Mouse (Mus musculus) stomach, embryonic 14.5 days (tissue): Measurements from ENCODE around the gene Akap8l. TPM values are rescaled to one million over a fixed set of nuclear protein-coding genes. Genes with fewer than 3 reads are reported as not detected.

ENCODE experiments used
- ATAC-seq: fragments of 200-750 bp; cut with Nextera tagmentation; 2 replicates; pipeline ENCODE4 v1.8.0; 2017; ENCODE audit warnings: low read depth, moderate TSS enrichment; ENCODE audit not compliant: insufficient number of reproducible peaks, insufficient read depth, low FRiP score
- H3K27ac ChIP-seq: fragments of 300-500 bp; sonication (generic); 2 replicates; pipeline ENCODE4 v1.5.1; 2014; ENCODE audit warnings: mild to moderate bottlenecking, low read length, moderate library complexity, mixed read lengths
- H3K27me3 ChIP-seq: fragments of 300-500 bp; sonication (generic); 2 replicates; pipeline ENCODE4 v1.6.1; 2014; ENCODE audit warnings: low read length, control low read depth, mixed read lengths; ENCODE audit not compliant: control insufficient read depth, insufficient read depth
- H3K36me3 ChIP-seq: fragments of 300-500 bp; sonication (generic); 2 replicates; pipeline ENCODE4 v1.6.1; 2014; ENCODE audit warnings: mild to moderate bottlenecking, control low read depth, low read length, moderate library complexity, mixed read lengths; ENCODE audit not compliant: control insufficient read depth, insufficient read depth
- H3K4me1 ChIP-seq: fragments of 300-500 bp; sonication (generic); 2 replicates; pipeline ENCODE4 v1.6.1; 2014; ENCODE audit warnings: low read length, control low read depth, mixed read lengths; ENCODE audit not compliant: control insufficient read depth, insufficient read depth
- H3K4me2 ChIP-seq: fragments of 300-500 bp; sonication (generic); replicated peaks from 2 replicates; pipeline ENCODE4 v1.6.1; 2014; ENCODE audit warnings: low read depth, low read length, control low read depth
- H3K4me3 ChIP-seq: fragments of 300-500 bp; sonication (generic); 2 replicates; pipeline ENCODE4 v1.5.1; 2014; ENCODE audit warnings: low read depth, low read length, control low read depth
- H3K9ac ChIP-seq: fragments of 300-500 bp; sonication (generic); replicated peaks from 2 replicates; pipeline ENCODE4 v1.6.1; 2014; ENCODE audit warnings: low read depth, mild to moderate bottlenecking, control low read depth, low read length, moderate library complexity, mixed read lengths
- H3K9me3 ChIP-seq: fragments of 300-500 bp; sonication (generic); 2 replicates; pipeline ENCODE4 v1.6.1; 2016; ENCODE audit warnings: low read depth, low read length, control low read depth; ENCODE audit not compliant: control insufficient read depth
- WGBS: fragments of 180-500 bp; shearing (Covaris S2); extraction: QIAGEN DNeasy Blood & Tissue Kit; methylation state at CpG from one replicate; pipeline ENCODE4 v1.1.7; 2014; 5-methylcytosine and 5-hydroxymethylcytosine counted together
- polyA plus RNA-seq: library from polyadenylated mRNA; unstranded; fragments of >200 nt; fragmentation: Nextera tagmentation; extraction: Ambion mirVana; gene quantifications from 2 replicates; pipeline ENCODE4 v1.2.1, GENCODE M21; 2014

The Akap8l gene
- polyA plus RNA-seq, 1 experiment from 2014 or later = 88.6 TPM

- H3K4me1 ChIP-seq = no peaks in the 10 kb centered on the region
- H3K9me3 ChIP-seq = no peaks in the 10 kb centered on the region
- H3K27me3 ChIP-seq = no peaks in the 10 kb centered on the region
- H3K36me3 ChIP-seq = peaks cover 41% of the 10 kb centered on the region
- no peak overlapping the region for H3K27ac ChIP-seq
- H3K4me3 ChIP-seq = no peak overlapping the region
- H3K4me2 ChIP-seq = no peak overlapping the region
- ATAC-seq = no peak
- WGBS = 76% methylated on average over 1 of the region's 1 CpGs
- H3K9ac ChIP-seq = no peak overlapping the region
These were observed 10.3 kb downstream of the Akap8l start for GRCm38 (mm10) chr17:32340110-32340509.

GRCm38 (mm10) chr17:32335869-32336268 lies 14.5 kb downstream of the Akap8l start:
- Histone ChIP-seq H3K9ac (no peak overlapping the region), H3K4me2 (no peak overlapping the region), H3K9me3 (no peaks in the 10 kb centered on the region), H3K27me3 (no peaks in the 10 kb centered on the region), H3K4me1 (no peaks in the 10 kb centered on the region), H3K36me3 (peaks cover 66% of the 10 kb centered on the region), H3K27ac (no peak overlapping the region), H3K4me3 (no peak overlapping the region)
- 91% methylated on average over 2 of the region's 2 CpGs for WGBS
- ATAC-seq = no peak

DNA sequence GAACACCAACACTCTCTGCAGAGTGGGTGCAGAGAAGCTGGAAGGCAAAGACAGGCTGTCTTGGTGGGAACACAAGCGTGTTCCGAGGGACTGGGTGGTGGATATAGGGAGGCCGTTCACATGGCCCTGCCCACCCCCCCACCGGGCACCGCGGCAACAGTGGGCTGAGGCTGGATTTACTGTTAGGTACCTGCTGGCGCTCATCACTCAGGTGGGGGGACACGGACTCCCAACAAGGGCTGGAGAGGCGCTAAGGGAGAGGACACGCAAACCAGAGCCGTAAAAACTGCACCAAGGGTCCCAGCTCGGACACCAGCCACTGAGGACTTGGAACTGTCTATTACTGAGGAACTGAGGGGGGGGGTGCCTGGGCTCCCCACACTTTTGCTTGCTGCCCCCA lies 15.5 kb downstream of the Akap8l start:
- no peak for ATAC-seq
- Histone ChIP-seq H3K36me3 (peaks cover 66% of the 10 kb centered on the region), H3K9me3 (no peaks in the 10 kb centered on the region), H3K27me3 (no peaks in the 10 kb centered on the region), H3K9ac (no peak overlapping the region), H3K4me3 (no peak overlapping the region), H3K4me2 (no peak overlapping the region), H3K4me1 (no peaks in the 10 kb centered on the region), H3K27ac (no peak overlapping the region)
- 95% methylated on average over 12 of the region's 12 CpGs for WGBS

- no peak overlapping the region for H3K27ac ChIP-seq
- 83% methylated on average over 31 of the region's 31 CpGs for WGBS
- H3K9me3 ChIP-seq = no peaks in the 10 kb centered on the region
- H3K4me2 ChIP-seq = no peak overlapping the region
- no peaks in the 10 kb centered on the region for H3K4me1 ChIP-seq
- ATAC-seq = peak; percentile 66; the same call in 1 of the 2 replicates
- peaks cover 71% of the 10 kb centered on the region for H3K36me3 ChIP-seq
- no peak overlapping the region for H3K4me3 ChIP-seq
- no peak overlapping the region for H3K9ac ChIP-seq
- no peaks in the 10 kb centered on the region for H3K27me3 ChIP-seq
These were observed 16.6 kb downstream of the Akap8l start for GRCm38 (mm10) chr17:32333675-32334303.

GRCm38 (mm10) chr17:32327501-32327900 lies 22.9 kb downstream of the Akap8l start:
- Histone ChIP-seq H3K36me3 (peaks cover 32% of the 10 kb centered on the region), H3K9me3 (no peaks in the 10 kb centered on the region), H3K4me2 (no peak overlapping the region), H3K27me3 (no peaks in the 10 kb centered on the region), H3K4me1 (no peaks in the 10 kb centered on the region), H3K27ac (no peak overlapping the region), H3K9ac (no peak overlapping the region), H3K4me3 (no peak overlapping the region)
- no peak for ATAC-seq

DNA sequence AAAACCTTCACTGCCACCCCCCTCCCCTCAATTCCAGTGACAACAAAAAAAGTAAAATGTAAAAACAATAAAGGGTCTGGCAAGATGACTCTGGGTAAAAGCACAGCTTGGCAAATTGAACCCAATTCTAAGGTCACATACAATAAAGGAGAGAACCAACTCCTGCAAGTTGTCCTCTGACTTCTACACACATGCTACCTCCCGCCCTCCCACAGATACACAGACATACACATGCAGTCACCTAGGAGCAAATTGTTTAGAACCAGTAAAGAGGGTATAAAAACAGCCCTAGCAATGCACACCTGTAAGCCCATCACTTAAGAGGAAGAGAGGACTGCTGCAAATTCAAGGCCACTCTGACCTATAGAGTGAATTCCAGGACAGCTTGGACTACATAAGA lies 27.6 kb downstream of the Akap8l start:
- Histone ChIP-seq H3K9ac (no peak overlapping the region), H3K4me1 (peaks cover 18% of the 10 kb centered on the region; the same call in 1 of the 2 replicates), H3K9me3 (no peaks in the 10 kb centered on the region), H3K36me3 (peaks cover 17% of the 10 kb centered on the region), H3K27me3 (no peaks in the 10 kb centered on the region), H3K27ac (no peak overlapping the region), H3K4me2 (no peak overlapping the region), H3K4me3 (no peak overlapping the region)
- 87% methylated on average over 1 of the region's 1 CpGs for WGBS
- ATAC-seq = no peak

DNA sequence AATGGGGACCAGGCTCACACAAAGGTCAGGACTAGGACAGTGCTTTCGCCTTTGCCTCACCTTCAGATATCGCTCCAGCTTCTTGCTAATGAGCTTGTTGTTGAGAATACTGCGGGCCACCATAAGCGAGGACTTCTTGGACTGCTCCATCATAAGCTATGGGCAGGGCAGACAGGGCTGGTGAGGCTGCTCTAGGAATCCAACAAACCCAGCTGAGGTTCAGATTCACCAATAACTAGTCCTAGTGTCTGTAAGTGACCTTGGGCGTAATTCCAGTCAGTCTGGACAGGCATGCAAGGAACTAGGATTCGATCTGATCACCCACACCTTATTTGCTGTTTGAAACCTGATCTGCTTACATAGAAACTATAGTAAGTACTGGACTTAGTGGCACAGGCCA lies 28.6 kb downstream of the Akap8l start:
- no peaks in the 10 kb centered on the region for H3K9me3 ChIP-seq
- H3K27me3 ChIP-seq = no peaks in the 10 kb centered on the region
- peaks cover 23% of the 10 kb centered on the region for H3K36me3 ChIP-seq
- ATAC-seq = no peak
- H3K27ac ChIP-seq = peak overlapping the region; percentile 86
- 15% methylated on average over 6 of the region's 6 CpGs for WGBS
- peak overlapping the region; percentile 76 for H3K9ac ChIP-seq
- H3K4me1 ChIP-seq = peaks cover 18% of the 10 kb centered on the region; the same call in 1 of the 2 replicates
- peak overlapping the region; percentile 66 for H3K4me2 ChIP-seq
- peak overlapping the region; percentile 69 for H3K4me3 ChIP-seq

DNA sequence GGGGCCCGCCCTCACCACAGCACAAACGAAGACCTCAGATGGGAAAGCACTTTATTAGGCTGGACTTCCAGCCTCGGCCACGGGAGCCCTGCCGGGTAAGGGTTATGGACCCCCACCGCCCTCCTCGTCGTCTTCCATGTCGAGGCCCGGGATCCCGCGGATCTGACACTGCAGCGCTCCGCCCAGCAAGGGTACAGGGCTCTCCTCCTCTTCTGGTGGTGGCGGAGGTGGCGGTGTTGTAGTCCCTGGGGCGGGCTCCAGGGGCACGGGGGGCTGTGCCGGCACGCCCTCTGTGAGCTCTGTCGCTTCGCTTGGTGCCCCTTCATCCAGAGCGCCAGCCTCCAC lies 29.0 kb downstream of the Akap8l start:
- Histone ChIP-seq H3K36me3 (peaks cover 28% of the 10 kb centered on the region), H3K4me3 (peak overlapping the region; percentile 69), H3K4me1 (peaks cover 18% of the 10 kb centered on the region; the same call in 1 of the 2 replicates), H3K27ac (peak overlapping the region; percentile 86), H3K9ac (peak overlapping the region; percentile 76), H3K4me2 (peak overlapping the region; percentile 66), H3K9me3 (no peaks in the 10 kb centered on the region), H3K27me3 (no peaks in the 10 kb centered on the region)
- under 1% methylated on average over 23 of the region's 23 CpGs for WGBS
- peak; percentile 60 for ATAC-seq
